Mouse (Mus musculus) C2C12 (cell line): Measurements from ENCODE around the gene Park7.
A peak's percentile ranks its signal among the peaks of the same experiment; 100 is the strongest.

Source experiments
- CEBPB ChIP-seq: IDR thresholded peaks from one replicate; pipeline ENCODE4 v1.6.1; 2011; ENCODE audit warnings: low read depth, mild to moderate bottlenecking, control low read depth, moderate library complexity
- CTCF ChIP-seq: IDR thresholded peaks from one replicate; pipeline ENCODE4 v1.5.1; 2011; ENCODE audit not compliant: control insufficient read depth, insufficient read depth, insufficient read length
- MAX ChIP-seq: IDR thresholded peaks from one replicate; pipeline ENCODE4 v1.6.1; 2011; ENCODE audit warnings: mild to moderate bottlenecking, control low read depth
- MYOD1 ChIP-seq: IDR thresholded peaks from one replicate; pipeline ENCODE4 v1.6.1; 2011; ENCODE audit warnings: low read depth; ENCODE audit not compliant: control insufficient read depth, insufficient read length
- MYOG ChIP-seq: IDR thresholded peaks from one replicate; pipeline ENCODE4 v1.6.1; 2011; ENCODE audit not compliant: control insufficient read depth, insufficient read length; ENCODE audit errors: extremely low read depth
- USF1 ChIP-seq: IDR thresholded peaks from one replicate; pipeline ENCODE4 v1.6.1; 2011; ENCODE audit warnings: low read depth, mild to moderate bottlenecking, control low read depth, moderate library complexity

DNA sequence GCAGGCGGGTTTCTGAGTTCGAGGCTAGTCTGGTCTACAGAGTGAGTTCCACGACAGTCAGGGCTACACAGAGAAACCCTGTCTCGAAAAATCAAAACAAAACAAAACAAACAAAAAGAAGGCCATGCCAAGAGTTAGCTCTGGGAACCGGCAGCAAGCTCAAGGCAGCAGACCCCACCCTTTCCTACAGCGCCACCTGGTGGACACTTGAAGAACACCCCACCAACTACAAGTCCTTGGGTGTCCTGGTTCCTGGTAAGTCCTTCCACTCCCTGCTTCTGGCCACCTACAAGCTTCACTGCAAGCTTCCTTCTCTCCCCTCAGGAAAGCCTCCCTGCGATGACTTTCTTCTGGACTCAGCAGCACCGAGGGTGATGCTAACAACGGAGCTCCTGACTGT, 12.6 kb downstream of the Park7 start:
- TF ChIP-seq CTCF, result peak; percentile 67
- no peak for TF ChIP-seq MYOD1
- no peak for TF ChIP-seq MYOG
- TF ChIP-seq MAX, result no peak
- TF ChIP-seq CEBPB, result no peak
- no peak for TF ChIP-seq USF1
